Mouse (Mus musculus) embryonic facial prominence, embryonic 10.5 days (tissue): ENCODE results near the gene Herpud1. TPM values are rescaled to one million over a fixed set of nuclear protein-coding genes. Genes with fewer than 3 reads are reported as not detected.

Source experiments
- DNase-seq: peaks from one replicate; pipeline ENCODE4 v3.0.0-alpha.2; 2017; ENCODE audit warnings: low spot score
- H3K27ac ChIP-seq: fragments of 300-500 bp; sonication (generic); replicated peaks from 2 replicates; pipeline ENCODE4 v1.5.1; 2016; ENCODE audit warnings: mild to moderate bottlenecking
- H3K27me3 ChIP-seq: fragments of 300-500 bp; sonication (generic); replicated peaks from 2 replicates; pipeline ENCODE4 v1.6.1; 2016; ENCODE audit warnings: low read depth, mild to moderate bottlenecking; ENCODE audit not compliant: poor library complexity, severe bottlenecking
- H3K36me3 ChIP-seq: fragments of 300-500 bp; sonication (generic); replicated peaks from 2 replicates; pipeline ENCODE4 v1.6.1; 2016; ENCODE audit warnings: mild to moderate bottlenecking, moderate library complexity
- H3K4me1 ChIP-seq: fragments of 300-500 bp; sonication (generic); 2 replicates; pipeline ENCODE4 v1.6.1; 2016
- H3K4me3 ChIP-seq: fragments of 300-500 bp; sonication (generic); 2 replicates; pipeline ENCODE4 v1.5.1; 2016; ENCODE audit warnings: mild to moderate bottlenecking, moderate library complexity
- H3K9me3 ChIP-seq: fragments of 300-500 bp; sonication (generic); 2 replicates; pipeline ENCODE4 v1.6.1; 2016; ENCODE audit warnings: mild to moderate bottlenecking
- WGBS: fragments of 180-500 bp; shearing (Covaris S2); methylation state at CpG from one replicate; pipeline ENCODE4 v1.1.7; 2016; 5-methylcytosine and 5-hydroxymethylcytosine counted together
- polyA plus RNA-seq: library from polyadenylated mRNA; unstranded; fragments of >200 nt; fragmentation: Nextera tagmentation; extraction: Ambion mirVana; gene quantifications from 2 replicates; pipeline ENCODE4 v1.2.1, GENCODE M21; 2016

Herpud1 gene
- polyA plus RNA-seq, 1 experiment from 2014 or later, result 53.2 TPM

DNA sequence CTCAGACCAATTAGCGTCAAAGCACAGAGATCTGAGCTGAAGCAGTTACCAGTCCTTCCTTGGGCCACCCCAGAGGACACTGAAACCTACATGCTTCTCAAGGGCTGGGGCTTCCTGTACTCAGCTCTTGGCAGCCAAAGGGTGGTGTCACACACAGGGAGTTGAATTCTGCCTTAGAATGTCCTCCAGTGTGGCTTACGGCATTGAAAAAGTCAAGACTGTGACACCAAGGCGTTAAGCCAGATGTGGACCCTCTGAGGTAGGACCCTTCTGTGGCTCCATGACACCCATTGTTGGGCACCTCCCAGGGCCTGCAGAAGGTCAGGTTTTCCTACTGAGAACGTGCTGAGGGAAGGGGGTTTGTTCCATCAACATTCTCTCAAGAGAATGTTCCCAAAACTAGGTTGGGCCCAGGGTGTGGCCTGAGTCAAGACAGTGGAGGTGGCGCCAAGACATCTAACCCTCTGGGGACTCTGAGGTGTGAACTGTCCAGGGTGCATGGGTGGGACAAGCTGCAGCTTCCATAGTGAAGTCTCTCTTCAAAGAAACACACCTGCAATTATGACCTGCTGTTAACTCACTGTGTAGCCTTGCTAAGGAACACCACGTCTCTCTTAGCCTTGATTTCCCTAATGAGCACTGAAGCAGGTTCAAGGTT lies 24.3 kb upstream of the Herpud1 start:
- Histone ChIP-seq H3K4me3 (no peak overlapping the region), H3K27me3 (no peaks in the 10 kb centered on the region), H3K27ac (no peak overlapping the region), H3K9me3 (no peaks in the 10 kb centered on the region), H3K36me3 (no peaks in the 10 kb centered on the region), H3K4me1 (peaks cover 5% of the 10 kb centered on the region; the same call in 1 of the 2 replicates)
- 84% methylated on average over 6 of the region's 6 CpGs for WGBS
- no peak for DNase-seq

- 81% methylated on average over 7 of the region's 7 CpGs for WGBS
- Histone ChIP-seq H3K27me3 (no peaks in the 10 kb centered on the region), H3K4me3 (no peak overlapping the region), H3K9me3 (no peaks in the 10 kb centered on the region), H3K27ac (no peak overlapping the region), H3K4me1 (peaks cover 5% of the 10 kb centered on the region; the same call in 1 of the 2 replicates), H3K36me3 (no peaks in the 10 kb centered on the region)
- DNase-seq, result no peak
Observed at GRCm38 (mm10) chr8:94362607-94363239, 23.5 kb upstream of the Herpud1 start.

DNA sequence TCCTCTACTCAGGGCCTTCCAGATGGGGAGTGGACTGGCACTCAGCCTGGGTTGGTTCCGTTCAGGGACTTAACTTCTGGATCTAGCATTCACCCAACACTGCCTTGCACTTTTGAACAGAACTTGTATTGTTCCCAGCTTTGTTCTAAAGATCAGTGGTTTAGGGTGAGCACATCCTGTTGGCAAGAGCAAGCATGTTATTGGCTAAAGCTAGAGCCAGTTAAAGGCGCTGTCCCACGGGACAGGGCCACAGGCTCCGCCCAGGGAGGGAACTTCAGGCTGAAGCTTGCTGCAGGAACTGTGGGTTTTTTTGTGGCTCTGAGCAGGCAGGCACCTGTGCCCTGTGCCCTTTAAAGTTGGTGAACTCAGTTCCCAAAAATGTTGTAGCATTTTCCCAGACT lies 22.9 kb upstream of the Herpud1 start:
- Histone ChIP-seq H3K4me1 (peaks cover 5% of the 10 kb centered on the region; the same call in 1 of the 2 replicates), H3K27me3 (no peaks in the 10 kb centered on the region), H3K36me3 (no peaks in the 10 kb centered on the region), H3K4me3 (no peak overlapping the region), H3K9me3 (no peaks in the 10 kb centered on the region), H3K27ac (no peak overlapping the region)
- peak; percentile 15 for DNase-seq
- 42% methylated on average over 4 of the region's 4 CpGs for WGBS

DNA sequence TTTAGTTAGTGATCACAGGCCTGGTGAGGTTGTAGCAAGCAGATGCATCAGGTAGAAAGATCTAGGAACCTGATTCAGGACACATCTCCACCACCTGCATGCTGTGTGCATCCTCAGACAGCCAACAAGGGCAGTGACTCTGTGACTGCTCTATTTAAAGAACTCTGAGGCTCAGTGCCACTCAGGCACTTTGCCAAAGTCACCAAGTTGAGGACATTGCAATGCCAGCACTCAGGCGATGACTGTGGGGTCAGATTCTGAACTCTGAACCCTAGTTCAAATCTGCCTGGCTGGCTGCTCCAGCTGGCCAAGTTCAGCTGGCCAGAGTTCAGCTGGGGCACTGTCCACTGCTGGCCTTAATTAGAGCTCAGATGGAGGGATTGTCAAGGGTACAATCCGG lies 22.3 kb upstream of the Herpud1 start:
- 61% methylated on average over 2 of the region's 2 CpGs for WGBS
- Histone ChIP-seq H3K27ac (no peak overlapping the region), H3K27me3 (no peaks in the 10 kb centered on the region), H3K4me1 (peaks cover 5% of the 10 kb centered on the region; the same call in 1 of the 2 replicates), H3K36me3 (no peaks in the 10 kb centered on the region), H3K9me3 (no peaks in the 10 kb centered on the region), H3K4me3 (no peak overlapping the region)
- DNase-seq, result no peak

DNA sequence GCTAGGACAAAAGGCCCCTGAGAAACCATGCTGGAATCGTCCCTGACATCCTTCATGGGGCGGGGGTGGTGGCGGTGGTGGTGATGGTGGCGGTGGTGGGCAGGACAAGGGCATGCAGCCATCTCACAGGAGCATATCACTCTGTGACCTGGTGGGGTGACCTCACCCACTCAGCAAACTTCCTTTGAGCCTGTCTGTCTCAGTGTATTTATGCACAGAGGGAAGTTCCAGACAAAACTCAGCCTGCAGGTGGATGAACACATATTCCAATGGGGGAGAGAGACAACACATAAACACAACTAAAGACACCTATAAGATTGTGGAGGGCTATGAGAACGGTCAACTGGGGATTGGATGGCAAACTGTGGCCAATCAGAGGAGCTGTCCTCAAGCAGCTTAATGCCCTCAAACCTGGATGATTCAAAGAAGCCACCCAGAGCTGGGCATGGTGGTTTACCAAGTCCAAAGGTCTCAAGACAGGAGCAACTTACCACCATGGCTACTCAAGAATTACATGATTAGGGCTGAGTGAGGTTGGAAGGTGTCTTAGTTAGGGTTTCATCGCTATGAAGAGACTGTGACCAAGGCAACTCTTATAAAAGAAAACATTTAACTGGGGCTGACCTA lies 21.4 kb upstream of the Herpud1 start:
- no peak for DNase-seq

DNA sequence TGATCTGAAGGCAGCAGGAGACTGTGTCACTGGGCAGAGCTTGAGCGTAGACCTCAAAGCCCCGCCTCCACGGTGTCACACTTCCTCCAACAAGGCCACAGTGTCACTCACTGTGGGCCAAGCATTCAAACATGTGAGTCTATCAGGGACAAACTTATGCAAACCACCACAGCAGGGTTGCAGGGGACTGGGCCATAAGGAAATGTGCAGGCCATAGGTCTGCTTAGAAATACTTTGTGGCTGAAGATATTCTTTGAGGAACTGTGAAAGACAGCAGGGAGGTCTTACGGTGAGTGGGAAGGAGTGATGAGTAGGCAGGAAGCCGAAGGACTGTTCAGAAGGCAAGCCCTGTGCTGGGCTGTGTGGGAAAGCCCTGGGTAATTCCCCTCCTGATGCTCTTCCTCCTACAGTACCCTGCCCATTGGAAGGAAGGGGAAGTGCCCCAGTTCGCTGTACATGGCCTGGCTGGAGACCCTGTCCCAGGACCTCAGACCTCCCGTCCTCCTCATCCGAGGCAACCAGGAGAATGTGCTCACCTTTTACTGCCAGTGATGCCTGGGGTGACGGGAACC lies 20.7 kb upstream of the Herpud1 start:
- DNase-seq, result no peak
- H3K4me3 ChIP-seq, result no peak overlapping the region
- WGBS, result 88% methylated on average over 9 of the region's 9 CpGs
- H3K4me1 ChIP-seq, result peaks cover 5% of the 10 kb centered on the region; the same call in 1 of the 2 replicates
- no peaks in the 10 kb centered on the region for H3K27me3 ChIP-seq
- H3K27ac ChIP-seq, result no peak overlapping the region
- H3K36me3 ChIP-seq, result no peaks in the 10 kb centered on the region
- no peaks in the 10 kb centered on the region for H3K9me3 ChIP-seq

More for the DNA sequence above, 21.4 kb upstream of the Herpud1 start:
- peaks cover 5% of the 10 kb centered on the region; the same call in 1 of the 2 replicates for H3K4me1 ChIP-seq
- no peaks in the 10 kb centered on the region for H3K9me3 ChIP-seq
- WGBS, result 89% methylated on average over 6 of the region's 6 CpGs
- no peak overlapping the region for H3K27ac ChIP-seq
- no peaks in the 10 kb centered on the region for H3K27me3 ChIP-seq
- no peaks in the 10 kb centered on the region for H3K36me3 ChIP-seq
- H3K4me3 ChIP-seq, result no peak overlapping the region

DNA sequence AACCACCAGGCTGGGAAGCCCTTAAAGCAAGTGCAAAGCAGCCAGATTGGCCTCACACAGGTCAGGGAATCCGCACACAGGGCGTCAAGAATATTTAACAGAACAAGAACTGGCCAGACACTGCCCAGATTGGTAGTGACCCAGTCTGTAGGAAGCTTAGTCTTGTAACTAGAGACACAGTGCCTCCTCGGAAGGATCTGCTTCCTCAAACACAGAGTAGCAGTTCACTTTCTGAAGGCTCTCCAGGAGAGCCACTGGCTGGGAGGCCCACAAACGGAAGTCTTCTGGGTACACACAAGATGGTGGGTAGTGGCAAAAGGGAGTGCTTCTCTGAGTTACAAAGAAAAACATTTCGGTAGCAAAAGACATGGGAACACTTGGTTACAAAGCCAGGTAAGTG lies 15.4 kb upstream of the Herpud1 start:
- Histone ChIP-seq H3K9me3 (no peaks in the 10 kb centered on the region), H3K27me3 (no peaks in the 10 kb centered on the region), H3K27ac (no peak overlapping the region), H3K4me3 (no peak overlapping the region), H3K4me1 (no peaks in the 10 kb centered on the region; the same call in 1 of the 2 replicates), H3K36me3 (no peaks in the 10 kb centered on the region)
- DNase-seq, result no peak
- WGBS, result 76% methylated on average over 5 of the region's 5 CpGs

DNA sequence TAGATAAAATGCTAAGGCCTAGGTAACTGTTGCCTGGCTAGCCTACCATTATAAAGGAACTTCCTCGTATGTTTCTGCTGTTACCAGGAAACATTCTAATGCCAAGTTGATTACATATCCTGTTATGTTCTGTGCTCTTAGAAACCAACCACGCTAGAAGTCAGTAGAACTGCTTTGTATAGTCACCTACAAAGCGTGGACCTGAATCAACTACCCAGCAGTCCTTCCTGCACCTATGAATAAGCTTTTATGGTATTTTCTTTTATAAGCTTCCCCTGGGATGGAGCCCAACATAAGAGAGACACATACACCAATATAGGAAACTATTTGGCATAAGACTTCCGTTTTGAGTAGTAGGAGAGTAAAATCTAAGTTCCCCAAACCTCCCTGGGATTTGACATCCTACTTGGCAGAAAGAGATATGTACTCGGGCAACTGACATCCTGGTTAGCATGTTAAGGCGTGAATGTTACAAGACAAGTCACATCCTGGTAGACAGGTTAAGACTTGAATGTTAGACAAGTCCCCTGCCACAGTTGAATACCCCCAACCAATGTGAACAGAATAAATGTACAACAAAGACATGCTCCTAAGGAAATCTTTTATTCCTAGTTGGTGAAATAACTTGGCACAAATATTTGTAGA lies 13.2 kb upstream of the Herpud1 start:
- Histone ChIP-seq H3K36me3 (no peaks in the 10 kb centered on the region), H3K27ac (no peak overlapping the region), H3K4me1 (no peaks in the 10 kb centered on the region; the same call in 1 of the 2 replicates), H3K9me3 (no peaks in the 10 kb centered on the region), H3K4me3 (no peak overlapping the region), H3K27me3 (no peaks in the 10 kb centered on the region)
- no peak for DNase-seq
- 88% methylated on average over 6 of the region's 6 CpGs for WGBS

- 72% methylated on average over 3 of the region's 3 CpGs for WGBS
- H3K36me3 ChIP-seq, result no peaks in the 10 kb centered on the region
- H3K27ac ChIP-seq, result no peak overlapping the region
- no peaks in the 10 kb centered on the region; the same call in 1 of the 2 replicates for H3K4me1 ChIP-seq
- no peaks in the 10 kb centered on the region for H3K27me3 ChIP-seq
- no peak for DNase-seq
- H3K9me3 ChIP-seq, result no peaks in the 10 kb centered on the region
- H3K4me3 ChIP-seq, result no peak overlapping the region
Observed at GRCm38 (mm10) chr8:94375551-94375991, 10.7 kb upstream of the Herpud1 start.

DNA sequence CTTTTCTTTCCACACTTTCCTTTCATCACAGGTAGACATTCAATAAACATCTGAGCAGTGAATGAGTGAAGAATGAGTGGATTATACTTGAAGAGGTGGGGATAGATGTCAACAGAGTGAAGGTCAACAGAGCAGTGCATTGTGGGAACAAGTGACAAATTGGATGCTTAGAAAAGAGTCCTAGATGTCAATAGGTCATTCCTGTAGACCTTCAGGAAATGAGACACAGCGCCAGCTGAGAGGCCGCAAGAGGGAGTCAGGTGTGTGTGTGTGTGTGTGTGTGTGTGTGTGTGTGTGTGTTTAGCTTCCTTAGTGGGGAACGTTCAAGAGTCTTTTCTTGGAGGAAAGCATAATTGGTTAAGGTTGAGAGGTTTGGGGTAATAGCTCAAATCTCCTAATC lies 10.1 kb upstream of the Herpud1 start:
- Histone ChIP-seq H3K4me1 (no peaks in the 10 kb centered on the region), H3K27me3 (no peaks in the 10 kb centered on the region), H3K9me3 (no peaks in the 10 kb centered on the region), H3K27ac (no peak overlapping the region), H3K4me3 (no peak overlapping the region), H3K36me3 (no peaks in the 10 kb centered on the region)
- 65% methylated on average over 3 of the region's 3 CpGs for WGBS
- DNase-seq, result no peak

GRCm38 (mm10) chr8:94376580-94376979 lies 9.7 kb upstream of the Herpud1 start:
- H3K4me3 ChIP-seq, result no peak overlapping the region
- no peaks in the 10 kb centered on the region for H3K9me3 ChIP-seq
- no peaks in the 10 kb centered on the region for H3K27me3 ChIP-seq
- no peaks in the 10 kb centered on the region for H3K4me1 ChIP-seq
- no peak for DNase-seq
- H3K27ac ChIP-seq, result no peak overlapping the region
- no peaks in the 10 kb centered on the region for H3K36me3 ChIP-seq
- WGBS, result 91% methylated on average over 2 of the region's 2 CpGs

DNA sequence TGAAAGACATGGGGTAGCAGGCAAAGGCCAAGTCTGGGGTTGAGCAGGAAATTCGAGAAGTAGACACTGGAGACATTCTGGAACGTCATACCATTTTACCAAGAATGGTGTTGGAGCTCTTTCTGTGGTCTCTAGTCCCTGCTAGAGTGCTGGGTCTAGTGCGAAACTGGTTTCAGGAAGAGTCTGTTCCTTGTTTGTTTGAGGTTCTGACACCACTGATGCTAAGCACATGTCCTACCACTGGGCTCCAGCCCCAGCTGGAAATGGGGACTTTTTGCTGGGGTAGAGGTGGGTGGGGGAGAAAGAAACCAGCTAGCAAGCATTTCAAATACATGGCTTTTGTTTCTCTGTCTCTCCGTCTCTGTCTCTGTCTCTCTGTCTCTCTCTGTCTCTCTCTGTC lies 9.2 kb upstream of the Herpud1 start:
- 79% methylated on average over 4 of the region's 4 CpGs for WGBS
- Histone ChIP-seq H3K4me1 (no peaks in the 10 kb centered on the region), H3K27ac (no peak overlapping the region), H3K36me3 (no peaks in the 10 kb centered on the region), H3K4me3 (no peak overlapping the region), H3K9me3 (no peaks in the 10 kb centered on the region), H3K27me3 (no peaks in the 10 kb centered on the region)
- DNase-seq, result no peak
